Mouse (Mus musculus): ENCODE measurements around the gene H2-Q4. TPM values are rescaled to one million over a fixed set of nuclear protein-coding genes. Genes with fewer than 3 reads are reported as not detected.
"Not testable (repeated sequence)": the region's sequence is repeated elsewhere in the genome, so short reads cannot be mapped to it uniquely, and the experiment has no call there.

The H2-Q4 gene
- total RNA-seq (2014; rRNA removed) (31.5 and 32.7 TPM in 2 replicates), polyA plus RNA-seq (2012; rRNA removed) (36.2 and 61.8 TPM in 2 replicates)

DNA sequence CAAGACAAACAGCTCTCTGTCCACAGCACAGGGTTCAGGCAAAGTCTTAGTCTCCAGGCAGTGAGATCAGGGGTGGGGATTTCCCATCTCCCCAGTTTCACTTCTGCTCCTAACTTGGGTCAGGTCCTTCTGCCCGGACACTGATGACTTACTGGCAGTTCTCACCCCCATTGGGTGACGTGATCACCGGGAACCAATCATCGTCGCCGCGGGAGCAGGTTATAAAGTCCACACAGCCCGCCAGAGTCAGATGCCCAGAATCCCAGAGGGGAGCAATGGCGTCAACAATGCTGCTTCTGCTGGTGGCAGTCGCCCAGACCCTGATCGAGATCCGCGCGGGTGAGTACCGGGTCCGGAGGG is at the start of gene H2-Q4:
Gene H2-Q4 (plus strand): TSS at position 249 of the 360 bp plus-strand sequence.
- DNase-seq (ENCODE audit: extremely low read depth, low read depth, low spot score) = peak; percentile 85
- Histone ChIP-seq H3K36me3 (ENCODE audit: control insufficient read depth, insufficient read depth, low read length) (peaks cover 4% of the 10 kb centered on the region; the same call in 1 of the 2 replicates), H3K27ac (replicated peaks; ENCODE audit: insufficient read depth, low read depth, low read length) (peak within 1 kb of the TSS; percentile 57), H3K79me2 (ENCODE audit: control insufficient read depth, insufficient read depth, low read length) (no peaks in the 10 kb centered on the region), H3K9ac (ENCODE audit: low read depth, low read length) (peak within 1 kb of the TSS; percentile 87), H3K4me3 (ENCODE audit: insufficient read depth, low read depth, low read length) (peak within 1 kb of the TSS; percentile 85), H3K4me1 (ENCODE audit: control insufficient read depth, insufficient read depth, low read length) (no peaks in the 10 kb centered on the region), H3K27me3 (ENCODE audit: control insufficient read depth, insufficient read depth, low read length) (no peaks in the 10 kb centered on the region)
- TF ChIP-seq POLR2A (IDR thresholded peaks at IDR 0.05; ENCODE audit: extremely low read depth, insufficient read depth, low read length) (peak; percentile 97), CTCF (IDR thresholded peaks at IDR 0.05; ENCODE audit: low read depth, low read length) (no peak)
- under 1% methylated on average over 16 of the region's 16 CpGs for WGBS

DNA sequence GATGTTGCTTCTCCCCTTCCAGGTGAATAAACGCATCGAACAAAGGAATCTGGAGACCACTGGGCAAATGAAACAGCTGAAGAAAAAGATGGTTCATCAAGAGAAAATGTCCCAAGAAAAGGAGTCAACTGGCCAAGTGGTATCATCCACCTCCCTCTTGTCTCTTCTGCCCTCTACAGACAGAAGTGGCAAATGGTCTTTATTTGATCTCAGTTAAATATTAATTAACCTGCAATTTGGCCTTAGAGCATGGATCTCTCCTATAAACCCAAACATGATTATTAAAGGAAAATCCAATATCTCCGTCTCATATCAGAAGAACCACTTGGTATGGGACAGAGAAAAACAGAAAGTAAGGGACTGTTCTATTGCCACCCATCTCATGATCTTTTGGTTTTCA is 49.7 kb upstream of the H2-Q4 start:
- not testable (repeated sequence) for H3K4me1 ChIP-seq (ENCODE audit: control insufficient read depth, insufficient read depth, low read length); H3K79me2 ChIP-seq (ENCODE audit: control insufficient read depth, insufficient read depth, low read length); H3K9ac ChIP-seq (ENCODE audit: low read depth, low read length); H3K27ac ChIP-seq (replicated peaks; ENCODE audit: insufficient read depth, low read depth, low read length); H3K36me3 ChIP-seq (ENCODE audit: control insufficient read depth, insufficient read depth, low read length); H3K27me3 ChIP-seq (ENCODE audit: control insufficient read depth, insufficient read depth, low read length); H3K4me3 ChIP-seq (ENCODE audit: insufficient read depth, low read depth, low read length)
- TF ChIP-seq CTCF (IDR thresholded peaks at IDR 0.05; ENCODE audit: low read depth, low read length) = 0 out of 2 replicates have a peak, but pooled peaks have one; percentile 9
- peak; percentile 77 for DNase-seq (ENCODE audit: extremely low read depth, low read depth, low spot score)
- WGBS = 32% methylated on average over 3 of the region's 3 CpGs

DNA sequence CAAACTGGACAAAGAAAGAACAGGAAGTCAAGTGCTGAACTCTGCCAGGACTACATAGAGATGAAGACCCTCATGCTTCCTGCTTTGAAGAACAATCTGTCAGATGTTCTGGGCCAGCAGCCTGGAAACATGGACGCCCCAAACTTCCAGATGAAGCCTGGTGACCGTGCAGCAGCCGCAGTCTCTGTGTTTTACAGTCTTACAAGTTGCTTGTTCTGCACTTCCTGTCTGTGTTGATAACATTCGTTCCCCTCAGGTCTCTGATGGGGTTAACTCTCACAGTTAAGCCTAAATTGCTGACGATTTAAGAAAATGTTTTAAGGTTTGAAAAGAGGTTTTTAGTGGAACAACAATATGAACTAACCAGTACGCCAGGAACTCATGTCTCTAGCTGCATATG is 47.9 kb upstream of the H2-Q4 start:
- whole genome bisulfite sequencing = 65% methylated on average over 6 of the region's 6 CpGs
- not testable (repeated sequence) for H3K4me3 ChIP-seq (ENCODE audit: insufficient read depth, low read depth, low read length); H3K9ac ChIP-seq (ENCODE audit: low read depth, low read length); H3K4me1 ChIP-seq (ENCODE audit: control insufficient read depth, insufficient read depth, low read length); H3K36me3 ChIP-seq (ENCODE audit: control insufficient read depth, insufficient read depth, low read length); H3K79me2 ChIP-seq (ENCODE audit: control insufficient read depth, insufficient read depth, low read length); H3K27me3 ChIP-seq (ENCODE audit: control insufficient read depth, insufficient read depth, low read length); DNase-seq (ENCODE audit: extremely low read depth, low read depth, low spot score); H3K27ac ChIP-seq (replicated peaks; ENCODE audit: insufficient read depth, low read depth, low read length)

DNA sequence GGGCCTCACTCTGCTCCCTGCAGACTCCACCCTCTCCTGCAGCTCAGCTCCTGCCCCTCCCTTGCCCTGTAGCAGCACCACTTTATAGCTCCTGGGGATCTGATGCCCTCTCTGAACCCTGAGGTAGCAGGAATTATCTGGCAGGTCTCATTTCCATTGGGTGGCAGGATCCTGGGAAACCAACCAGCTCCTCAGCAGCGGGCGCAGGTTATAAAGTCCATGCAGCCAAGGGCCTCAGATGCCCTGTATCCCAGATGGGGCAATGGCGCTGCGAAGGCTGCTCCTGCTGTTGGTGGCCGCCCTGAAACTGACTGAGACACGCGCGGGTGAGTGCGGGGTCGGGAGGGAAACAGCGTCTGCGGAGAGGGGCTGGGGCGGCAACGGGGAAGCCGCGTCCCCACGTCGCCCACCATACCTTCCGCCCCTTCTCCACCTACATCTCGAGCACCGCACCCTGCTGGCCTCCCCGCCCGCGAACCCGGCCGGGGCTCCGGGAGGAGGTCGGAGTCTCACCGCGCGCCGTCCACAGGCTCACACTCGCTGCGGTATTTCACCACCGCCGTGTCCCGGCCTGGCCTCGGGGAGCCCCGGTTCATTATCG is 37.2 kb upstream of the H2-Q4 start, which contains the start of gene H2-Q2:
Gene H2-Q2 (plus strand): TSS at position 172 of the 601 bp plus-strand sequence.
- no peak for TF ChIP-seq CTCF (IDR thresholded peaks at IDR 0.05; ENCODE audit: low read depth, low read length)
- no peak for TF ChIP-seq POLR2A (IDR thresholded peaks at IDR 0.05; ENCODE audit: extremely low read depth, insufficient read depth, low read length)
- Histone ChIP-seq H3K27ac (replicated peaks; ENCODE audit: insufficient read depth, low read depth, low read length) (no peak within 1 kb of the TSS), H3K4me3 (ENCODE audit: insufficient read depth, low read depth, low read length) (peak within 1 kb of the TSS; percentile 65), H3K27me3 (ENCODE audit: control insufficient read depth, insufficient read depth, low read length) (peaks cover 12% of the 10 kb centered on the region), H3K79me2 (ENCODE audit: control insufficient read depth, insufficient read depth, low read length) (no peaks in the 10 kb centered on the region), H3K9ac (ENCODE audit: low read depth, low read length) (peak within 1 kb of the TSS; percentile 72), H3K4me1 (ENCODE audit: control insufficient read depth, insufficient read depth, low read length) (peaks cover 3% of the 10 kb centered on the region; the same call in 1 of the 2 replicates), H3K36me3 (ENCODE audit: control insufficient read depth, insufficient read depth, low read length) (no peaks in the 10 kb centered on the region)
- 5% methylated on average over 40 of the region's 40 CpGs for WGBS
- DNase-seq (ENCODE audit: extremely low read depth, low read depth, low spot score) = no peak

DNA sequence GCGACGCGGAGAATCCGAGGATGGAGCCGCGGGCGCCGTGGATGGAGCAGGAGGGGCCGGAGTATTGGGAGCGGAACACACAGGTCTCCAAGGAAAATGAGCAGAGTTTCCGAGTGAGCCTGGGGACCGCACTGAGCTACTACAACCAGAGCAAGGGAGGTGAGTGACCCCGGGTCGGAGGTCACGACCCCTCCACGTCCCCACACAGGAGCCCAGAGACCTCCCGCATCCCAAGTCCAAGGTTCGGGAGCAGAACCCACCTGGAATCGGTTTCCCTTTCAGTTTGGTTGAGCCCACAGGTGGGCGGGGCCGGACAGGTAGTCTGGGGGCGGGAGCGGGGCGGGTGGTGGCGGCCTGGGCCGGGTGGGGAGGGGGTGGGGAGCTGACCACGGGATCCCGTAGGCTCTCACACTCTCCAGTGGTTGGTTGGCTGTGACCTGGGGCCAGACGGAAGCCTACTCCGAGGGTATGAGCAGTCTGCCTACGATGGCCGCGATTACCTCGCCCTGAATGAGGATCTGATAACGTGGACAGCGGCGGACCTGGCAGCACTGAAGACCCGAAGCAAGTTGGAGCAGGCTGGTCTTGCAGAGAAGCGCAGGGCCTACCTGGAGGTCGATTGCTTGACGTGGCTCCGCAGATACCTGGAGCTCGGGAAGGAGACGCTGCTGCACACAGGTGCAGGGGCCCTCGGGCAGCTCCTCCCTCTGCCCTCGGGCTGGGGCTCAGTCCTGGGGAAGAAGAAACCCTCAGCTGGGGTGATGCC is 36.5 kb upstream of the H2-Q4 start:
- WGBS = 7% methylated on average over 46 of the region's 46 CpGs
- DNase-seq (ENCODE audit: extremely low read depth, low read depth, low spot score) = no peak
- H3K27me3 ChIP-seq (ENCODE audit: control insufficient read depth, insufficient read depth, low read length) = peaks cover 12% of the 10 kb centered on the region
- H3K79me2 ChIP-seq (ENCODE audit: control insufficient read depth, insufficient read depth, low read length) = no peaks in the 10 kb centered on the region
- peaks cover 3% of the 10 kb centered on the region; the same call in 1 of the 2 replicates for H3K4me1 ChIP-seq (ENCODE audit: control insufficient read depth, insufficient read depth, low read length)
- TF ChIP-seq CTCF (IDR thresholded peaks at IDR 0.05; ENCODE audit: low read depth, low read length) = no peak
- no peak for TF ChIP-seq POLR2A (IDR thresholded peaks at IDR 0.05; ENCODE audit: extremely low read depth, insufficient read depth, low read length)
- H3K9ac ChIP-seq (ENCODE audit: low read depth, low read length) = peak overlapping the region; percentile 72
- no peak overlapping the region for H3K27ac ChIP-seq (replicated peaks; ENCODE audit: insufficient read depth, low read depth, low read length)
- no peaks in the 10 kb centered on the region for H3K36me3 ChIP-seq (ENCODE audit: control insufficient read depth, insufficient read depth, low read length)
- peak overlapping the region; percentile 65 for H3K4me3 ChIP-seq (ENCODE audit: insufficient read depth, low read depth, low read length)

- not testable (repeated sequence) for H3K4me1 ChIP-seq (ENCODE audit: control insufficient read depth, insufficient read depth, low read length); H3K36me3 ChIP-seq (ENCODE audit: control insufficient read depth, insufficient read depth, low read length); H3K9ac ChIP-seq (ENCODE audit: low read depth, low read length); H3K27me3 ChIP-seq (ENCODE audit: control insufficient read depth, insufficient read depth, low read length); H3K27ac ChIP-seq (replicated peaks; ENCODE audit: insufficient read depth, low read depth, low read length); H3K79me2 ChIP-seq (ENCODE audit: control insufficient read depth, insufficient read depth, low read length); H3K4me3 ChIP-seq (ENCODE audit: insufficient read depth, low read depth, low read length); DNase-seq (ENCODE audit: extremely low read depth, low read depth, low spot score)
Measured at GRCm38 (mm10) chr17:35347659-35348058, 31.8 kb upstream of the H2-Q4 start.

DNA sequence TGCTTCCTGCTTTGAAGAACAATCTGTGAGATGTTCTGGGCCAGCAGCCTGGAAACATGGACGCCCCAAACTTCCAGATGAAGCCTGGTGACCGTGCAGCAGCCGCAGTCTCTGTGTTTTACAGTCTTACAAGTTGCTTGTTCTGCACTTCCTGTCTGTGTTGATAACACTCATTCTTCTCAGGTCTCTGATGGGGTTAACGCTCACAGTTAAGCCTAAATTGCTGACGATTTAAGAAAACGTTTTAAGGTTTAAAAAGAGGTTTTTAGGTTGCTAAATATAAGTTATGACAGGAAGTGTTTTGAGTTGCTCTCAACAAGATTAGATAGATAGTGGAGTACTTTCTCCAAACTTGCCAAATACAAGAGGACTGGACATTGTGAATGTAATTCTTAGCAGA is 26.1 kb upstream of the H2-Q4 start:
- H3K36me3 ChIP-seq (ENCODE audit: control insufficient read depth, insufficient read depth, low read length); H3K27me3 ChIP-seq (ENCODE audit: control insufficient read depth, insufficient read depth, low read length); DNase-seq (ENCODE audit: extremely low read depth, low read depth, low spot score); H3K9ac ChIP-seq (ENCODE audit: low read depth, low read length); H3K27ac ChIP-seq (replicated peaks; ENCODE audit: insufficient read depth, low read depth, low read length); H3K4me1 ChIP-seq (ENCODE audit: control insufficient read depth, insufficient read depth, low read length); H3K4me3 ChIP-seq (ENCODE audit: insufficient read depth, low read depth, low read length); H3K79me2 ChIP-seq (ENCODE audit: control insufficient read depth, insufficient read depth, low read length): not testable (repeated sequence)
- WGBS = 56% methylated on average over 6 of the region's 6 CpGs
